Mouse (Mus musculus) kidney, embryonic 14.5 days (tissue): ENCODE results near the gene Hspa14. TPM values are rescaled to one million over a fixed set of nuclear protein-coding genes. Genes with fewer than 3 reads are reported as not detected.

Experiments used
- ATAC-seq: fragments of 200-750 bp; cut with Nextera tagmentation; 2 replicates; pipeline ENCODE4 v1.8.0; 2017; ENCODE audit warnings: moderate number of reproducible peaks, mild to moderate bottlenecking, moderate TSS enrichment, moderate library complexity; ENCODE audit not compliant: low FRiP score, low TSS enrichment
- H3K27ac ChIP-seq: fragments of 300-500 bp; sonication (generic); 2 replicates; pipeline ENCODE4 v1.5.1; 2014; ENCODE audit warnings: low read depth, mild to moderate bottlenecking, low read length, moderate library complexity, mixed read lengths
- H3K27me3 ChIP-seq: fragments of 300-500 bp; sonication (generic); 2 replicates; pipeline ENCODE4 v1.6.1; 2014; ENCODE audit warnings: mild to moderate bottlenecking, low read length; ENCODE audit not compliant: control insufficient read depth, insufficient read depth
- H3K36me3 ChIP-seq: fragments of 300-500 bp; sonication (generic); 2 replicates; pipeline ENCODE4 v1.6.1; 2014; ENCODE audit warnings: low read length, mixed read lengths; ENCODE audit not compliant: control insufficient read depth, insufficient read depth
- H3K4me1 ChIP-seq: fragments of 300-500 bp; sonication (generic); 2 replicates; pipeline ENCODE4 v1.6.1; 2014; ENCODE audit warnings: low read length, mixed read lengths; ENCODE audit not compliant: control insufficient read depth, insufficient read depth
- H3K4me2 ChIP-seq: fragments of 300-500 bp; sonication (generic); replicated peaks from 2 replicates; pipeline ENCODE4 v1.6.1; 2014; ENCODE audit warnings: low read depth, mild to moderate bottlenecking, low read length
- H3K4me3 ChIP-seq: fragments of 300-500 bp; sonication (generic); 2 replicates; pipeline ENCODE4 v1.5.1; 2014; ENCODE audit warnings: mild to moderate bottlenecking, low read length
- H3K9ac ChIP-seq: fragments of 300-500 bp; sonication (generic); 2 replicates; pipeline ENCODE4 v1.6.1; 2014; ENCODE audit warnings: low read depth, mild to moderate bottlenecking, low read length, moderate library complexity
- H3K9me3 ChIP-seq: fragments of 300-500 bp; sonication (generic); 2 replicates; pipeline ENCODE4 v1.6.1; 2016; ENCODE audit warnings: low read length; ENCODE audit not compliant: control insufficient read depth
- WGBS: fragments of 180-500 bp; shearing (Covaris S2); extraction: QIAGEN DNeasy Blood & Tissue Kit; methylation state at CpG from one replicate; pipeline ENCODE4 v1.1.7; 2014; 5-methylcytosine and 5-hydroxymethylcytosine counted together
- polyA plus RNA-seq: library from polyadenylated mRNA; unstranded; fragments of >200 nt; fragmentation: Nextera tagmentation; extraction: Ambion mirVana; gene quantifications from 2 replicates; pipeline ENCODE4 v1.2.1, GENCODE M21; 2014

The Hspa14 gene
- polyA plus RNA-seq = 105 and 119 TPM in 2 replicates

DNA sequence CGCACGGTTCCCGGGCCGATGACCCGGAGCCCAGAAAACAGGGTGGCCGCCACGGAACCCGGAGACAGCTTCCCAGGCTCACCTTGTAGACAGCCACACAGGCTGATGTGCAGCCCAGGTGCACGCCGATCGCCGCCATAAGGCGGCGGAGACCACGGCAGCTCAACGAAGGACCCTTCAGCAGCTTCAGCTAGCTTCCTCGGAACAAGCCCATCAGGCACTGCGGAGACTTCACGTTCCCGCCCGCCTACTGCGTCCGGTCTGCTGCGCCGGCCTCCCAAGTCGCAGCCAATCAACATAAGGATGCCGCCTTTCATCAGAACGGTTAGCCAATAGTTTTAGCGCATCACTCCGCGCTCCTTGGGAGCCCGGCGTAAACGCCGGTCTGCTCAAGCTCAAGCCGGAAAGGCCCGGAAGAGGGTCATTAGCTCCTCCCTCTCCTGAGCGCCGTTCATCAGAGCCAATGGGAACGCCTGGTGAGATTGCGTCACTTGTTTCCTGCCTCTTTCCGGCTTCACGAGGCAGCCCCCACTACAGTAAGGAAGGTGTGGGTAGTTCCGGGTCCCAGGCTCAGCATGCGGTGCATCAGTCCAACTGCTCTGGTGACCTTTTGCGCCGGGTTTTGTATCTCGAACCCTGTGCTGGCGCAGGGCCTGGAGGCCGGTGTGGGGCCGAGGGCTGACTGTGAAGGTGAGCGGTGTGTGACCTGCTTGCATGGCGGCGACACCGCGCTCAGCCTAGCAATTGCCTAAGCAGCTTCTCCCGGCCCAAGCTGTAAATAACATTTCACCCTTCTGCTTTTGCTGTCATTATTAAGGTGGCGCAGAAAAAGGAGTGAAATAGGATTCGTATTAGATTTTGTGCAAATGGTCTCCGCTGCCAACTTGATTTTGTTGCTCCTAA, at the start of gene Hspa14, which contains the start of the genes Gm45902 and Cdnf:
Gene Hspa14, minus strand, starts transcription at position 263 of the 903 bp plus-strand sequence.
Gene Gm45902, minus strand, starts transcription at position 239 of the 903 bp plus-strand sequence.
Gene Cdnf, plus strand, starts transcription at position 479 of the 903 bp plus-strand sequence.
- H3K36me3 ChIP-seq = peaks cover 24% of the 10 kb centered on the region
- no peaks in the 10 kb centered on the region for H3K9me3 ChIP-seq
- peak within 1 kb of the TSS; percentile 88 for H3K9ac ChIP-seq
- 1% methylated on average over 60 of the region's 60 CpGs for WGBS
- peak within 1 kb of the TSS; percentile 79 for H3K4me2 ChIP-seq
- peak within 1 kb of the TSS; percentile 89 for H3K4me3 ChIP-seq
- peak; percentile 100 for ATAC-seq
- peak within 1 kb of the TSS; percentile 82 for H3K27ac ChIP-seq
- H3K4me1 ChIP-seq = peaks cover 9% of the 10 kb centered on the region
- H3K27me3 ChIP-seq = no peaks in the 10 kb centered on the region

- 2% methylated on average over 4 of the region's 4 CpGs for WGBS
Observed at GRCm38 (mm10) chr2:3546588-3546987, 34.0 kb upstream of the Hspa14 start.

DNA sequence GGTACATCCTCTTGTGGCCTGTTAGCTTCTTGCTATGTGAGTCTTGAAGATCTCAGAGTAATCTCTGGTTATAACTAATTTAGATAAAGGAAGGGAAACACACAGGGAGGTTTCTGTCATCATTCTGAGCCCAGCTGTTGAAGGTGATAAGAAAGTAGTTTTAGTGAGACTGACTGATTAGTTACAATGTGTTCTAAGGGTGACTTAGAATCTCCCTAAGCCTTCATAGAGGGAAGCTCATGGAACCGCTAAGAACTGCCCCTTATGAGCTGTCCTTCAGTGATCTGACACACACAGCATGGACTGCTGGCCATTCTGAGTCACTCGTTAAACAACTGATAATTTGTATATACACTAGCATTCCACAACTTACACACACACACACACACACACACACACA, 33.4 kb upstream of the Hspa14 start:
- no peaks in the 10 kb centered on the region for H3K27me3 ChIP-seq
- 67% methylated on average over 2 of the region's 2 CpGs for WGBS
- no peak overlapping the region for H3K27ac ChIP-seq
- no peak overlapping the region for H3K4me3 ChIP-seq
- H3K9ac ChIP-seq = no peak overlapping the region
- H3K9me3 ChIP-seq = no peaks in the 10 kb centered on the region
- H3K36me3 ChIP-seq = no peaks in the 10 kb centered on the region
- H3K4me1 ChIP-seq = no peaks in the 10 kb centered on the region
- no peak overlapping the region for H3K4me2 ChIP-seq
- no peak for ATAC-seq

More at GRCm38 (mm10) chr2:3546588-3546987, 34.0 kb upstream of the Hspa14 start:
- no peak overlapping the region for H3K4me2 ChIP-seq
- no peak overlapping the region for H3K4me3 ChIP-seq
- H3K9ac ChIP-seq = no peak overlapping the region
- no peaks in the 10 kb centered on the region for H3K27me3 ChIP-seq
- no peak for ATAC-seq
- no peaks in the 10 kb centered on the region for H3K36me3 ChIP-seq
- H3K27ac ChIP-seq = no peak overlapping the region
- no peaks in the 10 kb centered on the region for H3K9me3 ChIP-seq
- H3K4me1 ChIP-seq = no peaks in the 10 kb centered on the region

- ATAC-seq = no peak
Observed at GRCm38 (mm10) chr2:3541307-3542079, 28.9 kb upstream of the Hspa14 start.

DNA sequence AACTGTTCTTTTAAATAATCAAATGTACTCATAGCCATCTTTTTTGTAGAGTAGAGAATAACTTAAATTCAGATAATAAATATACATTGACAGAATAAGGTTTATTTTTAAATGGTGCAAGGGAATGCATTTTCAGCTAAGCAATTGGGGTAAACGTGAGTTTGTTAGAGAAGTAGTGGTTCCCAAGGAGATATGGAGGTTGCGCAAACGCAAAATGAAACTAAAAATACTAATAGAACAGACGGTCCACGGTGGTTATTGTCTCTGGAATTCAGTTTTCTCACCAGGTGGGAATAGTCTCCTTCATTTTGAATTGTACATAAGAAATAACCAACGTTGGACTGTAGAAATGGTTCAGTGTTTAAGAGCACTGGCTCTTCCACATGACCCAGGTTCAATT, 13.7 kb upstream of the Hspa14 start:
- WGBS = 85% methylated on average over 6 of the region's 6 CpGs
- no peak for ATAC-seq
- no peaks in the 10 kb centered on the region for H3K27me3 ChIP-seq

More at GRCm38 (mm10) chr2:3541307-3542079, 28.9 kb upstream of the Hspa14 start:
- Histone ChIP-seq H3K36me3 (no peaks in the 10 kb centered on the region), H3K27me3 (no peaks in the 10 kb centered on the region), H3K27ac (no peak overlapping the region), H3K4me1 (no peaks in the 10 kb centered on the region), H3K4me3 (no peak overlapping the region), H3K4me2 (no peak overlapping the region), H3K9ac (no peak overlapping the region), H3K9me3 (no peaks in the 10 kb centered on the region)
- 72% methylated on average over 9 of the region's 9 CpGs for WGBS

GRCm38 (mm10) chr2:3522558-3522957, 9.9 kb upstream of the Hspa14 start:
- Histone ChIP-seq H3K9ac (no peak overlapping the region), H3K4me3 (no peak overlapping the region), H3K4me2 (no peak overlapping the region), H3K27me3 (no peaks in the 10 kb centered on the region), H3K4me1 (no peaks in the 10 kb centered on the region), H3K9me3 (no peaks in the 10 kb centered on the region), H3K36me3 (no peaks in the 10 kb centered on the region), H3K27ac (no peak overlapping the region)
- no peak for ATAC-seq
- WGBS = 87% methylated on average over 4 of the region's 4 CpGs

More for the DNA sequence above, 13.7 kb upstream of the Hspa14 start:
- Histone ChIP-seq H3K9ac (no peak overlapping the region), H3K4me2 (no peak overlapping the region), H3K36me3 (no peaks in the 10 kb centered on the region), H3K9me3 (no peaks in the 10 kb centered on the region), H3K27ac (no peak overlapping the region), H3K4me1 (no peaks in the 10 kb centered on the region), H3K4me3 (no peak overlapping the region)

GRCm38 (mm10) chr2:3512076-3512475, 538 bp downstream of the Hspa14 start:
- peak overlapping the region; percentile 82 for H3K27ac ChIP-seq
- no peak for ATAC-seq

DNA sequence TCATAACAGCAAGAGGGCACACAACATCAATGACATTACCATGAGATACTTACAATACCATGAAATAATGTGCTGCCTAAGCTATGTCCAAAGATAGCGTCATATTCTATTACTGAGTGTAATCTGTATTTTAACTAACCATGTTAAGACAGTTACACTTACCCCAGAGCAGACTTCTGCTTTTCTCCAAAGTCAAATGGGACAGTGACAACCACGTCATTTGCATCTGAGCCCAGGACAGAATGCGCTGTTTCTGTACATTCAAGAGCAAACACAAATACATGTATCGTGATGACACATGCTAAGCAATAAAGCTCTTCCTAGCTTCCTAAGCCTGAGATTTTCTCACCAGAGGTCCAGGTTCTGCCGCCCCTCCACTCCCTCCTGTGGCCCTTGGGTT, 11.7 kb downstream of the Hspa14 start:
- Histone ChIP-seq H3K9ac (no peak overlapping the region), H3K4me2 (no peak overlapping the region), H3K27me3 (no peaks in the 10 kb centered on the region), H3K27ac (no peak overlapping the region), H3K36me3 (peaks cover 65% of the 10 kb centered on the region), H3K4me1 (no peaks in the 10 kb centered on the region), H3K4me3 (no peak overlapping the region), H3K9me3 (no peaks in the 10 kb centered on the region)
- 97% methylated on average over 5 of the region's 5 CpGs for WGBS
- ATAC-seq = no peak

More at GRCm38 (mm10) chr2:3512076-3512475, 538 bp downstream of the Hspa14 start:
- peaks cover 28% of the 10 kb centered on the region for H3K36me3 ChIP-seq
- H3K4me1 ChIP-seq = peaks cover 9% of the 10 kb centered on the region
- H3K9ac ChIP-seq = peak overlapping the region; percentile 88
- no peaks in the 10 kb centered on the region for H3K9me3 ChIP-seq
- no peaks in the 10 kb centered on the region for H3K27me3 ChIP-seq
- peak overlapping the region; percentile 79 for H3K4me2 ChIP-seq
- peak overlapping the region; percentile 89 for H3K4me3 ChIP-seq
- under 1% methylated on average over 15 of the region's 15 CpGs for WGBS
